ENCODE assay signal across 8 mouse cellular contexts in the genomic region with DNA sequence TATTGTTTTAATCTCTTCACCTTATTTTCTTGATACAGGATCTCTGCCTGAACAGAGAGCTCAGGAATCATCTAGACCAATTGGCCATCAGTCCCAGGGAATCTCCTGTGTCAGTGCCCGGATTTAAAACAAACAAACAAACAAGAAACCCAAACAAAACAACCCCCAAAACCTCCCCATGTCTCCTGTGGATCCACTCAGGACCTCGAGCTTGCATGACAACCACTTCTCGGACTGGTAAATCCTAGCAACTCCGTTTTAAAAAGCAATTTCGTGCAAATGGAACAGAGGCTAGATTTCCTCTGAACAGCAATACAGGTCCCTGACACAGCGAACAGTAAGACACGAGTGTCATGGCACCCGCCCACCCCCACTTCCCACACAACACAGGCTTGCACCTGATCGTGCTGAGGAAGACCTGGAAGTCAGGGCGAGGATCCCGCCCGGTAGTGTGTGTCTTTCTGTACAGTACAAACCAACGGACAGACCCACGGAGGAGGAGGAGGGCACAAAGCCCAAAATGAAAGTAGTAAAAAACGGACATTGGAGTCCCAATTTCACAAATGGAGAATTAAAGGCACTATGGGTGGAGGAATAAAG. TPM values are rescaled to one million over a fixed set of nuclear protein-coding genes. Genes with fewer than 3 reads are reported as not detected.
A peak's percentile ranks its signal among the peaks of the same experiment; 100 is the strongest.
DNase-seq lines count a peak whose midpoint lies in the region; ATAC-seq and TF ChIP-seq lines count a peak whose summit lies in the region.

No protein-coding gene starts in this region.

- WGBS in lung, adult 2 months: 3% methylated on average over 15 of the region's 15 CpGs
- WGBS in forebrain, embryonic 10.5 days: 1% methylated on average over 15 of the region's 15 CpGs
- WGBS in kidney, embryonic 14.5 days: under 1% methylated on average over 15 of the region's 15 CpGs
- WGBS in midbrain, embryonic 14.5 days: under 1% methylated on average over 15 of the region's 15 CpGs

- no peaks in the 10 kb centered on the region for H3K36me3 ChIP-seq in forebrain, embryonic 10.5 days (replicated peaks)
- no peaks in the 10 kb centered on the region for H3K36me3 ChIP-seq in kidney, embryonic 14.5 days (ENCODE audit: control insufficient read depth, insufficient read depth, low read length)
- no peaks in the 10 kb centered on the region for H3K36me3 ChIP-seq in midbrain, embryonic 14.5 days (ENCODE audit: control insufficient read depth, insufficient read depth, low read length)

- peaks cover 91% of the 10 kb centered on the region for H3K27me3 ChIP-seq in forebrain, embryonic 10.5 days (ENCODE audit: poor library complexity, severe bottlenecking)
- H3K27me3 ChIP-seq in kidney, embryonic 14.5 days (ENCODE audit: control insufficient read depth, insufficient read depth, low read length): peaks cover 47% of the 10 kb centered on the region
- peaks cover 57% of the 10 kb centered on the region for H3K27me3 ChIP-seq in midbrain, embryonic 14.5 days (ENCODE audit: control insufficient read depth, insufficient read depth, low read length)

- no peak overlapping the region for H3K27ac ChIP-seq in forebrain, embryonic 10.5 days
- no peak overlapping the region for H3K27ac ChIP-seq in kidney, embryonic 14.5 days (ENCODE audit: low read depth, low read length)
- no peak overlapping the region for H3K27ac ChIP-seq in midbrain, embryonic 14.5 days (replicated peaks; ENCODE audit: low read depth, low read length)

- peak; percentile 25 for DNase-seq in lung, adult 2 months
- DNase-seq in lung, postnatal 14 days: no peak
- DNase-seq in forebrain, embryonic 10.5 days (ENCODE audit: extremely low spot score, low spot score): no peak
- DNase-seq in midbrain, embryonic 14.5 days: peak; percentile 45
- no peak for DNase-seq in right cerebral cortex, postnatal 36 days (ENCODE audit: low spot score in 2 of 2)
- no peak for DNase-seq in adipocyte (ENCODE audit: low spot score)
- DNase-seq in cerebellum, postnatal 14 days: no peak

- TF ChIP-seq CTCF in lung, adult 2 months (IDR thresholded peaks at IDR 0.05; ENCODE audit: insufficient read depth, low read length): no peak

- no peak for ATAC-seq in kidney, embryonic 14.5 days (ENCODE audit: low FRiP score, low TSS enrichment)
- no peak for ATAC-seq in midbrain, embryonic 14.5 days (ENCODE audit: low FRiP score, low TSS enrichment)

- no peak for TF ChIP-seq POLR2A in lung, adult 2 months (IDR thresholded peaks at IDR 0.05; ENCODE audit: borderline replicate concordance, extremely low read depth, low read depth, low read length)

- peaks cover 9% of the 10 kb centered on the region for H3K4me1 ChIP-seq in lung, adult 2 months (ENCODE audit: control insufficient read depth, insufficient read depth, low read length)
- peaks cover 48% of the 10 kb centered on the region for H3K4me1 ChIP-seq in forebrain, embryonic 10.5 days
- H3K4me1 ChIP-seq in kidney, embryonic 14.5 days (ENCODE audit: control insufficient read depth, insufficient read depth, low read length): peaks cover 17% of the 10 kb centered on the region
- H3K4me1 ChIP-seq in midbrain, embryonic 14.5 days (ENCODE audit: control insufficient read depth, insufficient read depth, low read length): peaks cover 25% of the 10 kb centered on the region

- H3K4me3 ChIP-seq in lung, adult 2 months (replicated peaks; ENCODE audit: extremely low read depth, low read depth, low read length): peak overlapping the region; percentile 65
- peak overlapping the region; percentile 55 for H3K4me3 ChIP-seq in forebrain, embryonic 10.5 days
- peak overlapping the region; percentile 53 for H3K4me3 ChIP-seq in kidney, embryonic 14.5 days (ENCODE audit: low read length)
- H3K4me3 ChIP-seq in midbrain, embryonic 14.5 days (replicated peaks; ENCODE audit: low read depth, low read length): peak overlapping the region; percentile 40

- no peak overlapping the region for H3K9ac ChIP-seq in kidney, embryonic 14.5 days (ENCODE audit: low read depth, low read length)
- 0 out of 2 replicates have a peak overlapping the region, but pooled peaks have one; percentile 16 for H3K9ac ChIP-seq in midbrain, embryonic 14.5 days (replicated peaks; ENCODE audit: low read length)

- peak overlapping the region; percentile 74 for H3K4me2 ChIP-seq in kidney, embryonic 14.5 days (replicated peaks; ENCODE audit: low read depth, low read length)
- peak overlapping the region; percentile 70 for H3K4me2 ChIP-seq in midbrain, embryonic 14.5 days (ENCODE audit: low read length)

- no peaks in the 10 kb centered on the region for H3K9me3 ChIP-seq in forebrain, embryonic 10.5 days
- H3K9me3 ChIP-seq in kidney, embryonic 14.5 days (ENCODE audit: control insufficient read depth, low read length): no peaks in the 10 kb centered on the region
- no peaks in the 10 kb centered on the region for H3K9me3 ChIP-seq in midbrain, embryonic 14.5 days (ENCODE audit: control insufficient read depth, low read length)

RNA-seq across cellular contexts. Expression of a gene that starts 0.7 kb away (rescaled TPM):
- 22.3 and 24.2 TPM in 2 replicates for polyA plus RNA-seq in lung, adult 2 months (2012; rRNA removed)
- polyA plus RNA-seq in forebrain, embryonic 10.5 days (2016; fragmentation: Nextera tagmentation; extraction: Ambion mirVana): 0.09 TPM in 1 of 2 replicates, not detected in the other
- polyA plus RNA-seq in kidney, embryonic 14.5 days (2014; fragmentation: Nextera tagmentation; extraction: Ambion mirVana): 0.16 and 0.20 TPM in 2 replicates
- 0.21 TPM in 1 of 2 replicates, not detected in the other for polyA plus RNA-seq in midbrain, embryonic 14.5 days (2014; fragmentation: Nextera tagmentation; extraction: Ambion mirVana)

RNA-seq across cellular contexts. Expression of a gene that starts 2.9 kb away (rescaled TPM):
- 7.7 and 10.5 TPM in 2 replicates for polyA plus RNA-seq in lung, adult 2 months (2012; rRNA removed)
- polyA plus RNA-seq in forebrain, embryonic 10.5 days (2016; fragmentation: Nextera tagmentation; extraction: Ambion mirVana): 19.7 and 20.4 TPM in 2 replicates
- 16.7 and 23.2 TPM in 2 replicates for polyA plus RNA-seq in kidney, embryonic 14.5 days (2014; fragmentation: Nextera tagmentation; extraction: Ambion mirVana)
- polyA plus RNA-seq in midbrain, embryonic 14.5 days (2014; fragmentation: Nextera tagmentation; extraction: Ambion mirVana): 30.8 and 32.2 TPM in 2 replicates

RNA-seq across cellular contexts. Expression of a gene that starts 18.1 kb away (rescaled TPM):
- polyA plus RNA-seq in lung, adult 2 months (2012; rRNA removed): 0.09 TPM in 1 of 2 replicates, not detected in the other
- not detected in 2 replicates for polyA plus RNA-seq in forebrain, embryonic 10.5 days (2016; fragmentation: Nextera tagmentation; extraction: Ambion mirVana)
- 0.06 TPM in 1 of 2 replicates, not detected in the other for polyA plus RNA-seq in kidney, embryonic 14.5 days (2014; fragmentation: Nextera tagmentation; extraction: Ambion mirVana)
- not detected in 2 replicates for polyA plus RNA-seq in midbrain, embryonic 14.5 days (2014; fragmentation: Nextera tagmentation; extraction: Ambion mirVana)

Comparison
In these comparisons a context has a peak if more than half of its experiments do, and no peak if none do; other contexts are left out.
1. DNase-seq: peak in lung, adult 2 months (single experiment) and midbrain, embryonic 14.5 days (single experiment); none in lung, postnatal 14 days (single experiment), forebrain, embryonic 10.5 days (single experiment), right cerebral cortex, postnatal 36 days (0 of 2), adipocyte (single experiment) and cerebellum, postnatal 14 days (0 of 2).
2. RNA of a gene that starts 0.7 kb away (polyA plus RNA-seq): 22.3 to 24.2 TPM in lung, adult 2 months; 0.21 TPM in midbrain, embryonic 14.5 days, 0.16 to 0.20 TPM in kidney, embryonic 14.5 days and 0.09 TPM in forebrain, embryonic 10.5 days; every median in the first group is over 10 times any median in the second.
3. Peak in every context shown above with its lines, with median percentiles within 50 percentile points of each other: H3K4me3 ChIP-seq.